Mouse (Mus musculus) erythroblast, embryonic 14.5 days (primary cell): ENCODE results near the gene Otud7b.

Experiments
- GATA1 ChIP-seq: IDR thresholded peaks from 2 replicates; pipeline ENCODE4 v1.6.1; 2012; ENCODE audit warnings: low read length, inconsistent platforms, mixed read lengths
- TAL1 ChIP-seq: IDR thresholded peaks from 3 replicates; pipeline ENCODE4 v1.6.1; 2012; ENCODE audit warnings: low read length, inconsistent platforms, mixed read lengths

DNA sequence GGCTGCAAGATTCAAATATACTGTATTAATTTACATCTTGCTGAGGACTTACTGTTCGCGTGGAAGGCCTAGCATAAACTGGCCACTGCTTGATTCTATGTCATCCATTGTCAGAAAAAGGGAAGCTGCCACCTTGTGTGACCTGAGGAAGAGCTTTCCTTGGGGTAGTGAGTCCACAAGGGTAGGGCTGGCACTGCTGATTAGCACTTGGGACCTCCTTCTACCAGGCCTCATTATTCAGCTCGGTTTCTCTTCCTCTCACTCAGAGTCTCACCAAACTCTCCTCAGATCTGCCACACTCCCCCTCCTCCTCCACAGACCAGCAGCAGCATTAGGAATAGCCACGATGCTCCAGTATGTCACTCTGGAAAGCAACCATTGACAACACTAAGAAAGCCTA, 6.2 kb upstream of the Otud7b start:
- TF ChIP-seq GATA1 (no peak), TAL1 (no peak)
